In the genomic region with DNA sequence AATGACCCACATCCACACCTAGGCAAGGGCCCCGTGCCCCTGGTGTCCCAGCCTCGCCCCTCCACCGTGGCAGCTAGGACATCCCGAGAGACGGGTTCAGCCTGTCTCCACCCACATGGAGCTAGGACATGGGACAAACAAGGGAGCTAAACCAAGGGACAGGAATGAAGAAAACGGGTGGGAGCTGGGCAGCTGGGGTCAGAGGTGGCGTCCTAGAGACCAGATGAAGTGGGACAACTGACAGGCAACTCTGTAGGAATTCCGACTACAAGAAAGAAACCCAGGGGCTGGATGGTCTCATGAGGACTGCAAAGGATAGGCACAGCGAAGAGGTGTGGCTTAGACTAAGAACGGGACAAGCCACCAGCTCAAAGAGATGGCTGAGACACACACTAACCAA, we compare ENCODE assay signal across 7 mouse cellular contexts. TPM values are rescaled to one million over a fixed set of nuclear protein-coding genes. Genes with fewer than 3 reads are reported as not detected.
DNase-seq lines count a peak whose midpoint lies in the region; ATAC-seq and TF ChIP-seq lines count a peak whose summit lies in the region.

No protein-coding gene starts in this region.

- TF ChIP-seq CTCF in olfactory bulb, adult 2 months (IDR thresholded peaks at IDR 0.05; ENCODE audit: insufficient read depth, low read depth, low read length), result no peak

- no peaks in the 10 kb centered on the region for H3K27me3 ChIP-seq in lung, embryonic 16.5 days (ENCODE audit: control insufficient read depth, insufficient read depth, low read depth, low read length)
- no peaks in the 10 kb centered on the region for H3K27me3 ChIP-seq in embryonic facial prominence, embryonic 13.5 days
- no peaks in the 10 kb centered on the region for H3K27me3 ChIP-seq in intestine, embryonic 16.5 days (replicated peaks; ENCODE audit: control insufficient read depth, insufficient read depth, low read length)

- peak overlapping the region; percentile 94 for H3K9ac ChIP-seq in lung, embryonic 16.5 days (ENCODE audit: low read length)
- H3K9ac ChIP-seq in embryonic facial prominence, embryonic 13.5 days, result peak overlapping the region; percentile 99
- peak overlapping the region; percentile 95 for H3K9ac ChIP-seq in intestine, embryonic 16.5 days (ENCODE audit: low read depth, low read length)

- peaks cover 11% of the 10 kb centered on the region for H3K36me3 ChIP-seq in lung, embryonic 16.5 days (ENCODE audit: control insufficient read depth, insufficient read depth, low read length)
- H3K36me3 ChIP-seq in embryonic facial prominence, embryonic 13.5 days, result peaks cover 28% of the 10 kb centered on the region
- H3K36me3 ChIP-seq in intestine, embryonic 16.5 days (ENCODE audit: control insufficient read depth, insufficient read depth, low read length), result peaks cover 8% of the 10 kb centered on the region; the same call in 1 of the 2 replicates

- peak overlapping the region; percentile 87 for H3K4me3 ChIP-seq in lung, embryonic 16.5 days (ENCODE audit: low read length)
- peak overlapping the region; percentile 91 for H3K4me3 ChIP-seq in embryonic facial prominence, embryonic 13.5 days
- H3K4me3 ChIP-seq in intestine, embryonic 16.5 days (ENCODE audit: low read length), result peak overlapping the region; percentile 90
- H3K4me3 ChIP-seq in olfactory bulb, adult 2 months (ENCODE audit: insufficient read depth, low read depth, low read length), result peak overlapping the region; percentile 79

- no peak overlapping the region for H3K27ac ChIP-seq in lung, embryonic 16.5 days (ENCODE audit: low read length)
- H3K27ac ChIP-seq in embryonic facial prominence, embryonic 13.5 days, result peak overlapping the region; percentile 64; the same call in 1 of the 2 replicates
- H3K27ac ChIP-seq in intestine, embryonic 16.5 days (ENCODE audit: low read length), result no peak overlapping the region
- H3K27ac ChIP-seq in olfactory bulb, adult 2 months (ENCODE audit: insufficient read depth, low read depth, low read length), result no peak overlapping the region

- 20% methylated on average over 10 of the region's 10 CpGs for WGBS in lung, embryonic 16.5 days
- 31% methylated on average over 10 of the region's 10 CpGs for WGBS in embryonic facial prominence, embryonic 13.5 days
- WGBS in intestine, embryonic 16.5 days, result 27% methylated on average over 10 of the region's 10 CpGs
- WGBS in olfactory bulb, adult 2 months, result 34% methylated on average over 10 of the region's 10 CpGs

- peak overlapping the region; percentile 87 for H3K4me2 ChIP-seq in lung, embryonic 16.5 days (ENCODE audit: low read depth, low read length)
- H3K4me2 ChIP-seq in embryonic facial prominence, embryonic 13.5 days, result peak overlapping the region; percentile 74
- peak overlapping the region; percentile 95 for H3K4me2 ChIP-seq in intestine, embryonic 16.5 days (ENCODE audit: low read depth, low read length)

- no peak for DNase-seq in lung, postnatal 25 days (ENCODE audit: low spot score)
- DNase-seq in adrenal gland, adult 2 months, result no peak
- no peak for DNase-seq in adrenal gland, adult 8-10 months

- no peak for ATAC-seq in lung, embryonic 16.5 days (ENCODE audit: low read depth)
- ATAC-seq in embryonic facial prominence, embryonic 13.5 days (ENCODE audit: insufficient number of reproducible peaks, insufficient read depth, low FRiP score, low TSS enrichment, low read depth), result no peak
- ATAC-seq in intestine, embryonic 16.5 days, result no peak

- peaks cover 11% of the 10 kb centered on the region for H3K4me1 ChIP-seq in lung, embryonic 16.5 days (replicated peaks; ENCODE audit: control insufficient read depth, insufficient read depth, low read length)
- H3K4me1 ChIP-seq in embryonic facial prominence, embryonic 13.5 days, result peaks cover 31% of the 10 kb centered on the region
- H3K4me1 ChIP-seq in intestine, embryonic 16.5 days (ENCODE audit: control insufficient read depth, insufficient read depth, low read length), result peaks cover 20% of the 10 kb centered on the region
- H3K4me1 ChIP-seq in olfactory bulb, adult 2 months (ENCODE audit: control insufficient read depth, insufficient read depth, low read length), result peaks cover 28% of the 10 kb centered on the region

- no peaks in the 10 kb centered on the region for H3K9me3 ChIP-seq in lung, embryonic 16.5 days (ENCODE audit: control insufficient read depth, low read length)
- no peaks in the 10 kb centered on the region for H3K9me3 ChIP-seq in embryonic facial prominence, embryonic 13.5 days
- no peaks in the 10 kb centered on the region for H3K9me3 ChIP-seq in intestine, embryonic 16.5 days (ENCODE audit: control insufficient read depth, low read length)

- TF ChIP-seq POLR2A in olfactory bulb, adult 2 months (IDR thresholded peaks at IDR 0.05; ENCODE audit: insufficient read depth, low read depth, low read length), result no peak

RNA-seq across cellular contexts. Expression of gene Mier2, which starts 1.3 kb away (rescaled TPM):
- polyA plus RNA-seq in lung, embryonic 16.5 days (2015; fragmentation: Nextera tagmentation; extraction: Ambion mirVana), result 43.7 and 44.9 TPM in 2 replicates
- polyA plus RNA-seq in embryonic facial prominence, embryonic 13.5 days (2015; fragmentation: Nextera tagmentation; extraction: Ambion mirVana), result 71.0 and 73.6 TPM in 2 replicates
- polyA plus RNA-seq in intestine, embryonic 16.5 days (2015; fragmentation: Nextera tagmentation; extraction: Ambion mirVana), result 36.7 and 38.4 TPM in 2 replicates
- polyA plus RNA-seq in olfactory bulb, adult 2 months (2012; ENCODE audit: insufficient read depth, insufficient read length, low replicate concordance, missing spikeins), result not detected in 2 replicates
- 10 to 100 TPM; 26.7 to 30.9 TPM for total RNA-seq in adrenal gland, adult 2 months (2021)
- polyA plus RNA-seq in adrenal gland, adult 2 months (2012; rRNA removed), result 150 and 154 TPM in 2 replicates
- 10 to 100 TPM; 24.2 to 49.8 (median 41.4) TPM for total RNA-seq in adrenal gland, adult 8-10 months (2022)

RNA-seq across cellular contexts. Expression of gene Plpp2, which starts 20.1 kb away (rescaled TPM):
- polyA plus RNA-seq in lung, embryonic 16.5 days (2015; fragmentation: Nextera tagmentation; extraction: Ambion mirVana), result 32.9 and 34.4 TPM in 2 replicates
- 19.8 and 23.4 TPM in 2 replicates for polyA plus RNA-seq in embryonic facial prominence, embryonic 13.5 days (2015; fragmentation: Nextera tagmentation; extraction: Ambion mirVana)
- 140 and 145 TPM in 2 replicates for polyA plus RNA-seq in intestine, embryonic 16.5 days (2015; fragmentation: Nextera tagmentation; extraction: Ambion mirVana)
- polyA plus RNA-seq in olfactory bulb, adult 2 months (2012; ENCODE audit: insufficient read depth, insufficient read length, low replicate concordance, missing spikeins), result not detected in 2 replicates
- total RNA-seq in adrenal gland, adult 2 months (2021), result 10 to 100 TPM; 30.3 to 34.7 TPM
- polyA plus RNA-seq in adrenal gland, adult 2 months (2012; rRNA removed), result 33.5 and 44.3 TPM in 2 replicates
- 10 to 100 TPM; 21.3 to 49.8 (median 30.1) TPM for total RNA-seq in adrenal gland, adult 8-10 months (2022)

RNA-seq across cellular contexts. Expression of gene Theg, which starts 33.4 kb away (rescaled TPM):
- polyA plus RNA-seq in lung, embryonic 16.5 days (2015; fragmentation: Nextera tagmentation; extraction: Ambion mirVana), result not detected in 2 replicates
- not detected in 2 replicates for polyA plus RNA-seq in embryonic facial prominence, embryonic 13.5 days (2015; fragmentation: Nextera tagmentation; extraction: Ambion mirVana)
- not detected in 2 replicates for polyA plus RNA-seq in intestine, embryonic 16.5 days (2015; fragmentation: Nextera tagmentation; extraction: Ambion mirVana)
- polyA plus RNA-seq in olfactory bulb, adult 2 months (2012; ENCODE audit: insufficient read depth, insufficient read length, low replicate concordance, missing spikeins), result not detected in 2 replicates
- total RNA-seq in adrenal gland, adult 2 months (2021), result not detected
- not detected in 2 replicates for polyA plus RNA-seq in adrenal gland, adult 2 months (2012; rRNA removed)
- total RNA-seq in adrenal gland, adult 8-10 months (2022), result not detected

Comparison
In these comparisons a context has a peak if more than half of its experiments do, and no peak if none do; other contexts are left out.
1. RNA of gene Mier2, which starts 1.3 kb away (polyA plus RNA-seq): 150 to 154 TPM in adrenal gland, adult 2 months, 71.0 to 73.6 TPM in embryonic facial prominence, embryonic 13.5 days, 43.7 to 44.9 TPM in lung, embryonic 16.5 days and 36.7 to 38.4 TPM in intestine, embryonic 16.5 days; not detected in olfactory bulb, adult 2 months; every median in the first group is over 10 times any median in the second.
2. RNA of gene Plpp2, which starts 20.1 kb away (polyA plus RNA-seq): 140 to 145 TPM in intestine, embryonic 16.5 days, 33.5 to 44.3 TPM in adrenal gland, adult 2 months, 32.9 to 34.4 TPM in lung, embryonic 16.5 days and 19.8 to 23.4 TPM in embryonic facial prominence, embryonic 13.5 days; not detected in olfactory bulb, adult 2 months; every median in the first group is over 10 times any median in the second.
3. Peak in every context shown above with its lines, with median percentiles within 50 percentile points of each other: H3K4me2 ChIP-seq, H3K4me3 ChIP-seq and H3K9ac ChIP-seq.